Mouse (Mus musculus): Measurements from ENCODE around the gene Odf3b. TPM values are rescaled to one million over a fixed set of nuclear protein-coding genes. Genes with fewer than 3 reads are reported as not detected.

Gene Odf3b
- total and polyA plus RNA-seq, 3 experiments = not detected

GRCm38 (mm10) chr15:89376040-89376439 is 3.0 kb downstream of the Odf3b start:
- Histone ChIP-seq H3K4me3 (replicated peaks in 1 of 3; ENCODE audit: low read depth in 2 of 3, low read length in 2 of 3, poor library complexity in 1 of 3) (no peak overlapping the region), H3K79me2 (replicated peaks; ENCODE audit: control insufficient read depth, extremely low read depth, insufficient read depth, poor library complexity, severe bottlenecking) (no peaks in the 10 kb centered on the region), H3K4me2 (ENCODE audit: insufficient read depth, low read depth, poor library complexity, severe bottlenecking) (no peak overlapping the region), H3K4me1 (ENCODE audit: control insufficient read depth in 1 of 2, insufficient read depth in 2 of 2) (peaks cover 0 to 26% of the 10 kb centered on the region in 2 experiments; a peak in 2 of 4 replicates), H3K27me3 (replicated peaks) (no peaks in the 10 kb centered on the region), H3K9ac (ENCODE audit: insufficient read depth, low read depth) (no peak overlapping the region), H3K36me3 (replicated peaks in 1 of 2; ENCODE audit: control insufficient read depth in 1 of 2, insufficient read depth in 1 of 2, low read length in 1 of 2) (peaks cover 16 to 19% of the 10 kb centered on the region in 2 experiments), H3K27ac (ENCODE audit: insufficient read depth, low read depth) (no peak overlapping the region), H3K9me3 (replicated peaks; ENCODE audit: low read length) (peaks cover 13% of the 10 kb centered on the region)
- dilution Hi-C loops (cut with MboI; ENCODE audit: extremely low pct_ligation_motif_present, extremely low pct_unique_long_range_greater_than_20kb, low sequenced_read_pairs) (no loop called here), in situ Hi-C loops (cut with MboI; ENCODE audit: low pct_ligation_motif_present, low pct_unique_long_range_greater_than_20kb, low sequenced_read_pairs) (no loop called here)
- no peak for TF ChIP-seq POLR2AphosphoS2 (IDR thresholded peaks at IDR 0.05; ENCODE audit: low read depth, low read length)
- no peak for TF ChIP-seq PAX5 (IDR thresholded peaks at IDR 0.05; ENCODE audit: low read length)
- TF ChIP-seq TBP (conservative IDR thresholded peaks at IDR 0.05; ENCODE audit: low read depth, low read length) = no peak
- no peak for TF ChIP-seq JUN (IDR thresholded peaks at IDR 0.05; ENCODE audit: insufficient read depth, low read depth, low read length)
- no peak for TF ChIP-seq MAFK (IDR thresholded peaks at IDR 0.05; ENCODE audit: insufficient replicate concordance, low read length)
- no peak for TF ChIP-seq E2F4 (IDR thresholded peaks at IDR 0.05; ENCODE audit: insufficient replicate concordance, low read depth, low read length)
- TF ChIP-seq UBTF (IDR thresholded peaks at IDR 0.05; ENCODE audit: low read depth, low read length) = no peak
- no peak for TF ChIP-seq MEF2A (IDR thresholded peaks at IDR 0.05; ENCODE audit: borderline replicate concordance, low read depth, low read length)
- no peak for TF ChIP-seq MXI1 (IDR thresholded peaks at IDR 0.05; ENCODE audit: low read depth, low read length)
- TF ChIP-seq HCFC1 (IDR thresholded peaks at IDR 0.05; ENCODE audit: low read depth, low read length) = no peak
- TF ChIP-seq JUND (conservative IDR thresholded peaks at IDR 0.05; ENCODE audit: low read depth, low read length) = no peak
- no peak for TF ChIP-seq NELFE (IDR thresholded peaks at IDR 0.05; ENCODE audit: low read depth, low read length)
- TF ChIP-seq GABPA (IDR thresholded peaks at IDR 0.05; ENCODE audit: insufficient replicate concordance, low read depth, low read length) = no peak
- TF ChIP-seq BHLHE40 (IDR thresholded peaks at IDR 0.05; ENCODE audit: low read depth, low read length) = no peak
- no peak for TF ChIP-seq NRF1 (IDR thresholded peaks at IDR 0.05; ENCODE audit: low read depth, low read length)
- no peak for TF ChIP-seq EP300 (IDR thresholded peaks at IDR 0.05; ENCODE audit: low read length)
- TF ChIP-seq IRF4 (IDR thresholded peaks at IDR 0.05; ENCODE audit: low read depth, low read length) = no peak
- DNase-seq (ENCODE audit: extremely low read depth) = no peak

- no peak overlapping the region for H3K9ac ChIP-seq (ENCODE audit: insufficient read depth, low read depth)
- H3K27ac ChIP-seq (ENCODE audit: insufficient read depth, low read depth) = no peak overlapping the region
- H3K79me2 ChIP-seq (replicated peaks; ENCODE audit: control insufficient read depth, extremely low read depth, insufficient read depth, poor library complexity, severe bottlenecking) = no peaks in the 10 kb centered on the region
- in situ Hi-C loops (cut with MboI; ENCODE audit: low pct_ligation_motif_present, low pct_unique_long_range_greater_than_20kb, low sequenced_read_pairs) = loop anchor here (25.0 kb wide), 1 partner anchor 263 kb away; the partner anchor contains the start of gene Tubgcp6
- H3K36me3 ChIP-seq (replicated peaks in 1 of 2; ENCODE audit: control insufficient read depth in 1 of 2, insufficient read depth in 1 of 2, low read length in 1 of 2) = peaks cover 27 to 29% of the 10 kb centered on the region in 2 experiments
- DNase-seq (ENCODE audit: extremely low read depth) = no peak
- H3K9me3 ChIP-seq (replicated peaks; ENCODE audit: low read length) = peaks cover 13% of the 10 kb centered on the region
- peaks cover 0 to 26% of the 10 kb centered on the region in 2 experiments; a peak in 2 of 4 replicates for H3K4me1 ChIP-seq (ENCODE audit: control insufficient read depth in 1 of 2, insufficient read depth in 2 of 2)
- no peaks in the 10 kb centered on the region for H3K27me3 ChIP-seq (replicated peaks)
- no peak overlapping the region for H3K4me3 ChIP-seq (replicated peaks in 1 of 3; ENCODE audit: low read depth in 2 of 3, low read length in 2 of 3, poor library complexity in 1 of 3)
- dilution Hi-C loops (cut with MboI; ENCODE audit: extremely low pct_ligation_motif_present, extremely low pct_unique_long_range_greater_than_20kb, low sequenced_read_pairs) = no loop called here
- no peak overlapping the region for H3K4me2 ChIP-seq (ENCODE audit: insufficient read depth, low read depth, poor library complexity, severe bottlenecking)
- TF ChIP-seq TBP (conservative IDR thresholded peaks at IDR 0.05; ENCODE audit: low read depth, low read length) = no peak
These were observed 4.1 kb downstream of the Odf3b start for GRCm38 (mm10) chr15:89374801-89375534.

All from CH12.LX (cell line).